Mouse (Mus musculus) testis, adult 10 weeks (tissue): ENCODE results near the gene Tlr13. TPM values are rescaled to one million over a fixed set of nuclear protein-coding genes. Genes with fewer than 3 reads are reported as not detected.

ENCODE experiments used
- polyA plus RNA-seq: library from polyadenylated mRNA; stranded (reverse); fragments of 350-450 nt; fragmentation: Illumina TruSeq; extraction: RNeasy Lipid Tissue Mini Kit (QIAGEN cat#74804); gene quantifications from one replicate; pipeline ENCODE4 v1.2.3, GENCODE M21; 2014; ENCODE audit warnings: low read depth, low replicate concordance

Tlr13 gene
- 0.52 TPM for polyA plus RNA-seq

GRCm38 (mm10) chrX:106142936-106143335 lies at the start of gene Tlr13:
Gene Tlr13, plus strand, starts transcription at chrX:106143204.

GRCm38 (mm10) chrX:106186713-106187649 lies 44.0 kb downstream of the Tlr13 start, which contains the start of gene Pgk1:
Gene Pgk1, plus strand, starts transcription at chrX:106187100.

Other genes with a start within 250 kb of the Tlr13 start
- gene Atrx, start 213.8 kb upstream of the Tlr13 start, polyA plus RNA-seq, result 27.0 TPM
- 13.1 TPM for gene Magt1, start 131.3 kb upstream of the Tlr13 start, polyA plus RNA-seq
- gene Cox7b, start 127.5 kb upstream of the Tlr13 start, polyA plus RNA-seq, result 36.7 TPM
- gene Atp7a, start 115.9 kb upstream of the Tlr13 start, polyA plus RNA-seq, result 15.9 TPM
- 15.8 TPM for gene Pgk1, start 43.9 kb downstream of the Tlr13 start, polyA plus RNA-seq
- 36.8 TPM for gene Taf9b, start 78.0 kb downstream of the Tlr13 start, polyA plus RNA-seq
- not detected for gene Fnd3c2, start 112.2 kb downstream of the Tlr13 start, polyA plus RNA-seq